Mouse (Mus musculus) cortical plate, adult 2 months (tissue): ENCODE data around the gene Ccdc162.

Experiments used
- CTCF ChIP-seq: fragments of 200-500 bp; IDR thresholded peaks from 2 replicates; pipeline ENCODE4 v1.5.1; 2011; ENCODE audit warnings: mild to moderate bottlenecking, control low read depth, low read length; ENCODE audit not compliant: insufficient read depth; ENCODE audit errors: extremely low read depth
- POLR2A ChIP-seq: fragments of 200-500 bp; IDR thresholded peaks from 2 replicates; pipeline ENCODE4 v1.6.1; 2011; ENCODE audit warnings: mild to moderate bottlenecking, low read length, control low read depth; ENCODE audit not compliant: insufficient read depth; ENCODE audit errors: extremely low read depth

- no peak for TF ChIP-seq POLR2A
- no peak for TF ChIP-seq CTCF
These were observed 165.7 kb downstream of the Ccdc162 start for GRCm38 (mm10) chr10:41550711-41551110.
